Mouse (Mus musculus): Measurements from ENCODE around the gene 4930558K02Rik. TPM values are rescaled to one million over a fixed set of nuclear protein-coding genes. Genes with fewer than 3 reads are reported as not detected.

Gene 4930558K02Rik
- polyA plus RNA-seq, 1 experiment = not detected

- no peaks in the 10 kb centered on the region for H3K27me3 ChIP-seq (ENCODE audit: control insufficient read depth, insufficient read depth, low read length)
- peaks cover 2% of the 10 kb centered on the region; the same call in 1 of the 2 replicates for H3K4me1 ChIP-seq (ENCODE audit: control insufficient read depth, insufficient read depth, insufficient read length, low read length)
- WGBS = 31% methylated on average over 4 of the region's 4 CpGs
- H3K27ac ChIP-seq (ENCODE audit: insufficient read depth, low read depth, low read length) = no peak overlapping the region
- TF ChIP-seq CTCF (IDR thresholded peaks at IDR 0.05; ENCODE audit: extremely low read depth, insufficient read length, insufficient replicate concordance, low read depth, low read length) (no peak), POLR2A (IDR thresholded peaks at IDR 0.05; ENCODE audit: low read depth, low read length) (no peak)
- no peak overlapping the region for H3K4me3 ChIP-seq (ENCODE audit: low read depth, low read length)
- no peaks in the 10 kb centered on the region for H3K36me3 ChIP-seq (ENCODE audit: control insufficient read depth, insufficient read depth, low read length)
Observed at GRCm38 (mm10) chr1:161998781-161999180, 19.3 kb upstream of the 4930558K02Rik start.

GRCm38 (mm10) chr1:161992389-161992788 lies 13.0 kb upstream of the 4930558K02Rik start:
- TF ChIP-seq CTCF (IDR thresholded peaks at IDR 0.05; ENCODE audit: extremely low read depth, insufficient read length, insufficient replicate concordance, low read depth, low read length) (no peak), POLR2A (IDR thresholded peaks at IDR 0.05; ENCODE audit: low read depth, low read length) (no peak)
- no peaks in the 10 kb centered on the region for H3K27me3 ChIP-seq (ENCODE audit: control insufficient read depth, insufficient read depth, low read length)
- no peak overlapping the region for H3K27ac ChIP-seq (ENCODE audit: insufficient read depth, low read depth, low read length)
- H3K4me1 ChIP-seq (ENCODE audit: control insufficient read depth, insufficient read depth, insufficient read length, low read length) = no peaks in the 10 kb centered on the region; the same call in 1 of the 2 replicates
- no peak overlapping the region for H3K4me3 ChIP-seq (ENCODE audit: low read depth, low read length)
- WGBS = 81% methylated on average over 7 of the region's 7 CpGs
- no peaks in the 10 kb centered on the region for H3K36me3 ChIP-seq (ENCODE audit: control insufficient read depth, insufficient read depth, low read length)

- WGBS = 91% methylated on average over 11 of the region's 11 CpGs
- no peaks in the 10 kb centered on the region for H3K36me3 ChIP-seq (ENCODE audit: control insufficient read depth, insufficient read depth, low read length)
- H3K4me1 ChIP-seq (ENCODE audit: control insufficient read depth, insufficient read depth, insufficient read length, low read length) = no peaks in the 10 kb centered on the region; the same call in 1 of the 2 replicates
- no peaks in the 10 kb centered on the region for H3K27me3 ChIP-seq (ENCODE audit: control insufficient read depth, insufficient read depth, low read length)
- TF ChIP-seq CTCF (IDR thresholded peaks at IDR 0.05; ENCODE audit: extremely low read depth, insufficient read length, insufficient replicate concordance, low read depth, low read length) = no peak
- TF ChIP-seq POLR2A (IDR thresholded peaks at IDR 0.05; ENCODE audit: low read depth, low read length) = no peak
- H3K27ac ChIP-seq (ENCODE audit: insufficient read depth, low read depth, low read length) = no peak overlapping the region
- no peak overlapping the region for H3K4me3 ChIP-seq (ENCODE audit: low read depth, low read length)
Observed at GRCm38 (mm10) chr1:161991846-161992245, 12.4 kb upstream of the 4930558K02Rik start.

- TF ChIP-seq POLR2A (IDR thresholded peaks at IDR 0.05; ENCODE audit: low read depth, low read length) (no peak), CTCF (IDR thresholded peaks at IDR 0.05; ENCODE audit: extremely low read depth, insufficient read length, insufficient replicate concordance, low read depth, low read length) (no peak)
- no peak overlapping the region for H3K4me3 ChIP-seq (ENCODE audit: low read depth, low read length)
- H3K4me1 ChIP-seq (ENCODE audit: control insufficient read depth, insufficient read depth, insufficient read length, low read length) = no peaks in the 10 kb centered on the region
- no peaks in the 10 kb centered on the region for H3K36me3 ChIP-seq (ENCODE audit: control insufficient read depth, insufficient read depth, low read length)
- WGBS = 71% methylated on average over 10 of the region's 10 CpGs
- no peak overlapping the region for H3K27ac ChIP-seq (ENCODE audit: insufficient read depth, low read depth, low read length)
- H3K27me3 ChIP-seq (ENCODE audit: control insufficient read depth, insufficient read depth, low read length) = no peaks in the 10 kb centered on the region
Observed at GRCm38 (mm10) chr1:161990684-161991578, 11.5 kb upstream of the 4930558K02Rik start.

- H3K27me3 ChIP-seq (ENCODE audit: control insufficient read depth, insufficient read depth, low read length) = no peaks in the 10 kb centered on the region
- H3K4me3 ChIP-seq (ENCODE audit: low read depth, low read length) = no peak overlapping the region
- no peak overlapping the region for H3K27ac ChIP-seq (ENCODE audit: insufficient read depth, low read depth, low read length)
- 49% methylated on average over 4 of the region's 4 CpGs for WGBS
- TF ChIP-seq POLR2A (IDR thresholded peaks at IDR 0.05; ENCODE audit: low read depth, low read length) (no peak), CTCF (IDR thresholded peaks at IDR 0.05; ENCODE audit: extremely low read depth, insufficient read length, insufficient replicate concordance, low read depth, low read length) (no peak)
- no peaks in the 10 kb centered on the region for H3K4me1 ChIP-seq (ENCODE audit: control insufficient read depth, insufficient read depth, insufficient read length, low read length)
- H3K36me3 ChIP-seq (ENCODE audit: control insufficient read depth, insufficient read depth, low read length) = no peaks in the 10 kb centered on the region
Observed at GRCm38 (mm10) chr1:161983979-161984566, 4.6 kb upstream of the 4930558K02Rik start.

- H3K27me3 ChIP-seq (ENCODE audit: control insufficient read depth, insufficient read depth, low read length) = no peaks in the 10 kb centered on the region
Observed at GRCm38 (mm10) chr1:161983451-161983850, 4.0 kb upstream of the 4930558K02Rik start.

More at GRCm38 (mm10) chr1:161983451-161983850, 4.0 kb upstream of the 4930558K02Rik start:
- Histone ChIP-seq H3K4me3 (ENCODE audit: low read depth, low read length) (no peak overlapping the region), H3K36me3 (ENCODE audit: control insufficient read depth, insufficient read depth, low read length) (no peaks in the 10 kb centered on the region), H3K27ac (ENCODE audit: insufficient read depth, low read depth, low read length) (no peak overlapping the region), H3K4me1 (ENCODE audit: control insufficient read depth, insufficient read depth, insufficient read length, low read length) (no peaks in the 10 kb centered on the region)
- 72% methylated on average over 6 of the region's 6 CpGs for WGBS
- TF ChIP-seq CTCF (IDR thresholded peaks at IDR 0.05; ENCODE audit: extremely low read depth, insufficient read length, insufficient replicate concordance, low read depth, low read length) = no peak
- TF ChIP-seq POLR2A (IDR thresholded peaks at IDR 0.05; ENCODE audit: low read depth, low read length) = no peak

Measured in small intestine, adult 2 months (tissue).